Mouse (Mus musculus): ENCODE measurements around the gene Fam172a. TPM values are rescaled to one million over a fixed set of nuclear protein-coding genes. Genes with fewer than 3 reads are reported as not detected.

The Fam172a gene
- total RNA-seq, 2 experiments from 2014 or later: 34.8 to 35.0 TPM

- DNase-seq (ENCODE audit: low spot score in 2 of 2): no peak
These were observed 398.1 kb downstream of the Fam172a start for GRCm38 (mm10) chr13:78099746-78100530.

GRCm38 (mm10) chr13:78100664-78101063 is 398.8 kb downstream of the Fam172a start:
- no peak for DNase-seq (ENCODE audit: low spot score in 2 of 2)

GRCm38 (mm10) chr13:78102337-78102736 is 400.5 kb downstream of the Fam172a start:
- no peak for DNase-seq (ENCODE audit: low spot score in 2 of 2)

GRCm38 (mm10) chr13:78104851-78105250 is 403.0 kb downstream of the Fam172a start:
- no peak for DNase-seq (ENCODE audit: low spot score in 2 of 2)

- DNase-seq (ENCODE audit: low spot score in 2 of 2): no peak
These were observed 408.8 kb downstream of the Fam172a start for GRCm38 (mm10) chr13:78110648-78111047.

GRCm38 (mm10) chr13:78113978-78114377 is 412.1 kb downstream of the Fam172a start:
- no peak for DNase-seq (ENCODE audit: low spot score in 2 of 2)

- DNase-seq (ENCODE audit: low spot score in 2 of 2): no peak
These were observed 416.9 kb downstream of the Fam172a start for GRCm38 (mm10) chr13:78118715-78119114.

GRCm38 (mm10) chr13:78121991-78122390 is 420.2 kb downstream of the Fam172a start:
- no peak for DNase-seq (ENCODE audit: low spot score in 2 of 2)

- no peak for DNase-seq (ENCODE audit: low spot score in 2 of 2)
These were observed 422.1 kb downstream of the Fam172a start for GRCm38 (mm10) chr13:78123911-78124426.

- DNase-seq (ENCODE audit: low spot score in 2 of 2): no peak
These were observed 455.6 kb downstream of the Fam172a start for GRCm38 (mm10) chr13:78157465-78157864.

- no peak for DNase-seq (ENCODE audit: low spot score in 2 of 2)
These were observed 460.3 kb downstream of the Fam172a start for GRCm38 (mm10) chr13:78162149-78162548.

- DNase-seq (ENCODE audit: low spot score in 2 of 2): peak; percentile 24 to 56
These were observed 461.5 kb downstream of the Fam172a start for GRCm38 (mm10) chr13:78163087-78163958.

- no peak for DNase-seq (ENCODE audit: low spot score in 2 of 2)
These were observed 463.1 kb downstream of the Fam172a start for GRCm38 (mm10) chr13:78164941-78165340.

GRCm38 (mm10) chr13:78168166-78168565 is 466.3 kb downstream of the Fam172a start:
- DNase-seq (ENCODE audit: low spot score in 2 of 2): no peak

GRCm38 (mm10) chr13:78171320-78171719 is 469.5 kb downstream of the Fam172a start:
- DNase-seq (ENCODE audit: low spot score in 2 of 2): no peak

- no peak for DNase-seq (ENCODE audit: low spot score in 2 of 2)
These were observed 470.3 kb downstream of the Fam172a start for GRCm38 (mm10) chr13:78171984-78172636.

GRCm38 (mm10) chr13:78172861-78173260 is 471.0 kb downstream of the Fam172a start:
- DNase-seq (ENCODE audit: low spot score in 2 of 2): no peak

- DNase-seq (ENCODE audit: low spot score in 2 of 2): no peak
These were observed 472.4 kb downstream of the Fam172a start for GRCm38 (mm10) chr13:78174191-78174590.

GRCm38 (mm10) chr13:78174891-78175290 is 473.1 kb downstream of the Fam172a start:
- DNase-seq (ENCODE audit: low spot score in 2 of 2): no peak

GRCm38 (mm10) chr13:78175821-78176380 is 474.1 kb downstream of the Fam172a start:
- no peak for DNase-seq (ENCODE audit: low spot score in 2 of 2)

GRCm38 (mm10) chr13:78177381-78177950 is 475.6 kb downstream of the Fam172a start:
- no peak for DNase-seq (ENCODE audit: low spot score in 2 of 2)
